Mouse (Mus musculus) embryo, embryonic 11.5 days (tissue): ENCODE data around the gene Pcnx3.
A peak's percentile ranks its signal among the peaks of the same experiment; 100 is the strongest.

Experiments used
- DNase-seq: peaks from one replicate; pipeline ENCODE4 v3.0.0-alpha.2; 2012; ENCODE audit warnings: low read depth, low spot score

The Pcnx3 gene

GRCm38 (mm10) chr19:5684236-5684635, 4.5 kb downstream of the Pcnx3 start:
- no peak for DNase-seq

- no peak for DNase-seq
These were observed 8.3 kb downstream of the Pcnx3 start for GRCm38 (mm10) chr19:5680432-5680831.

- DNase-seq = no peak
These were observed 20.3 kb downstream of the Pcnx3 start for GRCm38 (mm10) chr19:5668372-5668771.

GRCm38 (mm10) chr19:5666386-5666785, 22.3 kb downstream of the Pcnx3 start:
- DNase-seq = no peak

- DNase-seq = no peak
These were observed 23.2 kb downstream of the Pcnx3 start for GRCm38 (mm10) chr19:5665465-5665864.

GRCm38 (mm10) chr19:5664669-5665257, 23.9 kb downstream of the Pcnx3 start:
- no peak for DNase-seq

- DNase-seq = peak; percentile 82
These were observed 25.5 kb downstream of the Pcnx3 start, which contains the start of gene Sipa1 for GRCm38 (mm10) chr19:5662981-5663913. Gene Sipa1, minus strand, starts transcription at chr19:5663707.

GRCm38 (mm10) chr19:5662310-5662709, 26.4 kb downstream of the Pcnx3 start:
- DNase-seq = no peak

GRCm38 (mm10) chr19:5660942-5661751, 27.6 kb downstream of the Pcnx3 start:
- no peak for DNase-seq

- DNase-seq = no peak
These were observed 33.9 kb downstream of the Pcnx3 start for GRCm38 (mm10) chr19:5654720-5655298.

- DNase-seq = no peak
These were observed 34.6 kb downstream of the Pcnx3 start for GRCm38 (mm10) chr19:5653969-5654719.

GRCm38 (mm10) chr19:5652570-5652969, 36.1 kb downstream of the Pcnx3 start:
- DNase-seq = no peak

GRCm38 (mm10) chr19:5651502-5652274, 37.0 kb downstream of the Pcnx3 start:
- DNase-seq = no peak

GRCm38 (mm10) chr19:5649298-5649741, 39.4 kb downstream of the Pcnx3 start:
- no peak for DNase-seq

- DNase-seq = peak; percentile 74
These were observed 40.1 kb downstream of the Pcnx3 start for GRCm38 (mm10) chr19:5648401-5649297.

GRCm38 (mm10) chr19:5647791-5648190, 40.9 kb downstream of the Pcnx3 start:
- DNase-seq = no peak

GRCm38 (mm10) chr19:5646731-5647330, 41.9 kb downstream of the Pcnx3 start:
- no peak for DNase-seq

- no peak for DNase-seq
These were observed 43.4 kb downstream of the Pcnx3 start for GRCm38 (mm10) chr19:5645280-5645679.

- no peak for DNase-seq
These were observed 47.1 kb downstream of the Pcnx3 start for GRCm38 (mm10) chr19:5641641-5642040.
